Mouse (Mus musculus) left cerebral cortex, adult 18-20 months (tissue): ENCODE data around the gene Olfr348. TPM values are rescaled to one million over a fixed set of nuclear protein-coding genes. Genes with fewer than 3 reads are reported as not detected.

Source experiments
- DNase-seq, 2 experiments: peaks; one replicate each; pipeline ENCODE4 v3.0.0; 2021 to 2022; ENCODE audit warnings: low spot score in 2 of 2, mixed read lengths in 1 of 2
- long read RNA-seq, 2 experiments: library from polyadenylated mRNA; stranded (forward); transcript quantifications; one replicate each; pipeline ENCODE4 v2.0.0; 2021
- total RNA-seq, 2 experiments: library from RNA; stranded (reverse); gene quantifications; 2 replicates each; pipeline ENCODE4 v1.2.3; 2021

Gene Olfr348
- total RNA-seq: not detected
- long read RNA-seq, experiment 1: 0 reads
- long read RNA-seq, experiment 2: 0 reads

DNA sequence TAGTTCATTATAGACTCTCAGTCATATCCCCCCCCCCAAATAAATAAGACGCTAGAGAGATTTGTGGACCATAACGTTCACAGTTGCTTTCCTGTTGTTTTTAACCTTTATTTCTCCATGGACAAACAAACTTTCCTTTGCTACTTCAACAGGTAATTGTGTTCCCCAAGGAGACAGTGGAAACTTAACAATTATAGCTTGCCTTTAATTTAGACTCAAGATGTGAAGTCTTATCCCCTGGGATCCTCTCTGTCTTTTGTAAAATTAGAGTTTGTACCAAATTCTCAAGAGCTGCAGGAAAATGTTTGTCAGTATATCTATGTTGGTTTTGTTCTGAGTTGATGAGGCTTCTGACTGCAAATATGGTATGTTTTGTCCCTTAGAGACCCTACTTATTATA is at the start of gene Olfr348:
Gene Olfr348, plus strand, starts transcription at position 301 of the 400 bp plus-strand sequence.
- no peak for DNase-seq

DNA sequence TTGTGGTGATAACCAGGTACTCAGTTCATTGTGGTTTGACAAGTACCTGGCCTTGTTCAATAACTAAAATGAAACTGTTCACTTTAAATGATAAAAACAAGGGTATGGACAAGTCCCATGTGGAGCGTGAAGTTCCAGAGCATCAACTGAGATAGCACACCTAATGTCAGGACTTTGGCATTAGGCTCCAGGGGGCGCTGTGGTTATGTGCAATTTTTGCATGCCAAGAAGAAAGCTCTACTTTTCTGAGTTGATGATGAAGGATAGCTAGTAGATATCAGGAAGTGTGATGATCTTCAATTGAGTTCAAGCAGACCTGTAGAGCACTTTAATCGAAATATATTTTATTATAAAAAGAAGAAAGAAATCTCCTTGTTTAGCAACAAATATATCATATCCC is 47.9 kb upstream of the Olfr348 start:
- DNase-seq: no peak

DNA sequence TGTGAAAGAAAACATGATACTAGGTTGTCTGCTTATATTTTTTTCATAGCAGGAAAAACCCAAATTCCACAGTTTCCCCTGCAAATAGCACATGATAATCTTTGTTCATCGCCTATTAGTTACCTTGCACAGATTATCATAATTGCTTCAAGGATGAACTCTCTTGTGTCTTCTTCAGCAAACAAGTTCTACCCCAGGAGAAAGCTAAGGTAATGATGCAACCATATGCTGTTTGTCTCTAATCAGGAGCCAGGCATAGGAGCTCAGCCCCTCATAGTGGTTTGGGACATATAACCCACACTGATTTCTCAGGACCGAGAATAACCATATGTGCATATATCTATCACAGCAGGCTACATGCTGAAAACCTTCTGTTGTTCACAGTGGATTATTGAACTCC is 6.2 kb downstream of the Olfr348 start, which contains the start of gene Olfr50:
Gene Olfr50, plus strand, starts transcription at position 301 of the 400 bp plus-strand sequence.
- no peak for DNase-seq

DNA sequence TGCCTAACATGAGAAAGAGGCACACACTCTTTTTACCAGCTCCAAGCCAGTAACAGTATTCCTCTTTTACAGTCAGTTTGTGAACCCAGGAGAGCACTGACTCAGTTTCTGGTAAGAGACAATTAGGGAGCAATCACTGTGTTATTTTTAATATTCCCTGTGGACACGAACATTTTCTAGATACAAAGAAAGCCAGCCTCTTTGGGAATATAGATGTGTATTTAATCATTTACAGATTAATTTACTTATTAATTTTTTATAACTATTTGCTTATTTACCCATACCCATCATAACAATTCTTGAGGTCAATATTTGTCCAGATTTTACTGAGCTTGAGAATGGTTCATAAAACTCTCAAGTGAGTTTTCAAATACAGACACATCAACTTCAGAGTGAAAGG is 32.9 kb downstream of the Olfr348 start, which contains the start of gene Olfr3:
Gene Olfr3, minus strand, starts transcription at position 101 of the 400 bp plus-strand sequence.
- no peak for DNase-seq

Other genes starting within 250 kb of the Olfr348 start
- gene Olfr344, start 217.6 kb upstream of the Olfr348 start, total RNA-seq: not detected
- gene Olfr345, start 144.2 kb upstream of the Olfr348 start, total RNA-seq: not detected
- gene Olfr346, start 98.5 kb upstream of the Olfr348 start, total RNA-seq: not detected
- gene Olfr347, start 52.4 kb upstream of the Olfr348 start, total RNA-seq: not detected
- gene Olfr50, start 6.3 kb downstream of the Olfr348 start, total RNA-seq: not detected
- not detected for gene Olfr3, start 32.8 kb downstream of the Olfr348 start, total RNA-seq
- not detected for gene Olfr350, start 62.0 kb downstream of the Olfr348 start, total RNA-seq
- not detected for gene Olfr351, start 78.4 kb downstream of the Olfr348 start, total RNA-seq
- not detected for gene Olfr352, start 84.2 kb downstream of the Olfr348 start, total RNA-seq
- gene Olfr353, start 108.7 kb downstream of the Olfr348 start, total RNA-seq: not detected
- gene Olfr354, start 121.4 kb downstream of the Olfr348 start, total RNA-seq: not detected
- not detected for gene Olfr355, start 144.6 kb downstream of the Olfr348 start, total RNA-seq
- gene Olfr356, start 152.8 kb downstream of the Olfr348 start, total RNA-seq: not detected
- gene Olfr357, start 209.6 kb downstream of the Olfr348 start, total RNA-seq: not detected
- gene Olfr358, start 225.1 kb downstream of the Olfr348 start, total RNA-seq: not detected